Mouse (Mus musculus) frontal cortex, postnatal 14 days (tissue): ENCODE data around the gene Cxcr4.

ENCODE experiments used
- DNase-seq, 2 experiments: peaks; one replicate each; pipeline ENCODE4 v3.0.0; 2022; ENCODE audit warnings: low spot score in 2 of 2

Cxcr4 gene

DNA sequence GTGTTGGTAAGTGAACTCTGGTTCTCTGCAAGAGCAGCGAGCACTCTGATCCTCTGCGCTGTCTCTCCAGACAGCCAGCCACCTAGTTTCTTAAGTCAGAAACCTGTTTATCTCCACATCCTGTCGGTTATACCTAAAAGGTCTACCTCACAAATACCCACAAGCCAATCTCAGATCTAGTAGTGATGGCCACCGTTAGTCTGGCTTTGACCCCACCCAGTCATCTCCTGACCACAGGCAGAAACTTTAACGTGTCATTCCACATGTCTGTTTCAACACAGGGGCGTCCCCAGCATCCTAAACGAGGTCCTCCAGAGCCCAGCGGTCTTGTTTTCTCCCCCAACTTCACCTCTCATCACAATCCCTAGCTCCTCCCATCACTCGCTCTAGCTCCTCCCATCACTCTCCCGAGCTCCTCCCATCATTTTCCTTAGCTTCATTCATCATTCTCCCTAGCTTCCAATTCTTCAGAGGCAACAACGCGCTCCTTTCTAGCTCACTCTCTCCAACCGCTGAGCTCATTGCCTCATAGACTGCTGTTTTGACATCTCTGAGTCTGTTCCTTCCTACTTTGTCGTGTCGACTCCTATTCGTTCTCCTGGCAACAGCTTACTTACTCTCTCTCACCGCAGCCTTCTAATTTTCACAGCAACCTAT lies 22.0 kb downstream of the Cxcr4 start:
- no peak for DNase-seq

DNA sequence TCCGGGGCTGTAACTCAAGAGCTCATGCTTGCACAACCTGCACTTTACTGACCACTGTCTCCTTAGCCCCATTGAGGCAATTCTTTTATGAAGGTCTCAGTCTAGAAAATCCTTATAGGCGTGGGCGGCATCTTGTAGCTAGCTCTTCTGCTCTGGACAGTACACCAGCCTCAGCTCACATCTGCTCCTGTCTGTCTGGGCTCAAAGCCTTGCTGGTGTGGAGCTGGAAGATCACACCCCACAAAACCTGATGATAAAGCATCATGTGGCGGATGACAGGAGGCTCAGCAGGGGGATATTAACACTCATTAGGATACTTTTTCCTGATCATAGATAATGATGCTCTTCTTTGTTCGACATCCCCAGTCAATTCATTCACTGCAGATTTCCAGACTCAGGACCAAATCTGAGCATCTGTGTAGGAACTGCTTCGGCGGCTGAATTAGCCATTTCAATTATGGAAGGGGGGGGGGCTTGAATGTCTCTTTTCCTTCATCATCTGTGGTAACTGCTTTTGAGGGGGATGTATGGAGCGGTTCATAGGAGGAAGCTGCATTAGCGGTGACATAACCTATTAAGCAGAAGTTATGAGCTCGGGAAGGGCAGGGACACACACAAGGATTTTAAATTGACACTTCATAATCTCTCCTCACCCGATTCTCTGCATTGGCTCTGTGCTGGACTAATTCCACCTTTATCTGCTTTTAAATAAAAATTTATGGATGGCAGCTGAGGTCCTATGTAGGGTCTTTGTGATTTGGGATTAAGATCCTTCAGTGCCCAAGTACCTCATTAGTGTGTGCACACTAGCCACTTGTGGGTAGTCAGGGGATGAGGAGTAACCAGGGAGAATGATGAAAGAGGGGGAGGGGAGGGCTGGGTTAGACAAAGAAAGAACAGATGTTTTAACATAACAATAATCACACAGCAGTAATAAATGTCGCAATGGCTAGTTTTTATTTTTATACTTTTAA lies 24.6 kb downstream of the Cxcr4 start:
- DNase-seq, result no peak

DNA sequence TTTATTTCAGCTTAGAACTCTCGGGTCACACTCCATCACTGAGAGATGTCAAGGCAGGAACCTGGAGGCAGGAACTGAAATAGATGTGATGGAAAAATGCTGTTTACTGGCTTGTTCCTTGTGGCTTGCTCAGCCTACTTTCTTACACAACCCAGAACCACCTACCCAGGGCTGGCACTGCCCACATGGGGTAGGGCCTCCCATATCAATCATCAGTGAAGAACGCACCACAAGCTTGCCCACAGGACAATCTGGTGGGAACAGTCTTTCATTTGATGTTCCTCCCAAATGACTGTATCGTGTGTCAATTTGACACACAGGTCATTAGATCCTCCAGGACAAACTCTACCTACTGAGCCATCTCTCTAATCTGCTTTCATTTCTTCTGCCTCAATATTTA lies 28.2 kb downstream of the Cxcr4 start:
- DNase-seq, result no peak

DNA sequence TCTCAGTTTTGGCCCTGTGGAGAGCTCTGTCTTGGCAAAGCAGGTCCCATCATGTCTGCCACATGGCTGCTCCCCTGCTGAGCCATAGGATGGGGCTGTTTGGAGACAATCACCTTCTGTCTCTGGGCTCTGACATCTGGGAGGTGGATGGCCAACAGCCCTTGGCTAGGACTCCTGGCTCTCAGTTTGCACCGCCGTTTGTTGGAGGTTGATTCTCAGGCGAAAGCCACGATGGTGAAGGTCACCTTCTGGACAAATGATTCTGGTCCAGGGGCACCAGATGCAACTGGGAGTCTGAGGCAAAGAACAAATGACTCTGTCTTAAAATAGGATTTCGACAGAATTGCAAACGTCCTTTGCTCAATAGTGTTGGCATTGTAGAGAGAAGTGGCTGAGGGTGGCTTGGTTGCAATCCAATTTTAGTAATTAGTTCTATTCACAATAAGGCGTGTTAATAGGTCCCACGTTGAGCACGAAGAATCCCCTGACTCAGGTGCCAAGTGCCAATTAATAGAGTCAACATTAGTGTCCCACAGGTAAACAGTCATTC lies 30.7 kb downstream of the Cxcr4 start:
- DNase-seq, result no peak

DNA sequence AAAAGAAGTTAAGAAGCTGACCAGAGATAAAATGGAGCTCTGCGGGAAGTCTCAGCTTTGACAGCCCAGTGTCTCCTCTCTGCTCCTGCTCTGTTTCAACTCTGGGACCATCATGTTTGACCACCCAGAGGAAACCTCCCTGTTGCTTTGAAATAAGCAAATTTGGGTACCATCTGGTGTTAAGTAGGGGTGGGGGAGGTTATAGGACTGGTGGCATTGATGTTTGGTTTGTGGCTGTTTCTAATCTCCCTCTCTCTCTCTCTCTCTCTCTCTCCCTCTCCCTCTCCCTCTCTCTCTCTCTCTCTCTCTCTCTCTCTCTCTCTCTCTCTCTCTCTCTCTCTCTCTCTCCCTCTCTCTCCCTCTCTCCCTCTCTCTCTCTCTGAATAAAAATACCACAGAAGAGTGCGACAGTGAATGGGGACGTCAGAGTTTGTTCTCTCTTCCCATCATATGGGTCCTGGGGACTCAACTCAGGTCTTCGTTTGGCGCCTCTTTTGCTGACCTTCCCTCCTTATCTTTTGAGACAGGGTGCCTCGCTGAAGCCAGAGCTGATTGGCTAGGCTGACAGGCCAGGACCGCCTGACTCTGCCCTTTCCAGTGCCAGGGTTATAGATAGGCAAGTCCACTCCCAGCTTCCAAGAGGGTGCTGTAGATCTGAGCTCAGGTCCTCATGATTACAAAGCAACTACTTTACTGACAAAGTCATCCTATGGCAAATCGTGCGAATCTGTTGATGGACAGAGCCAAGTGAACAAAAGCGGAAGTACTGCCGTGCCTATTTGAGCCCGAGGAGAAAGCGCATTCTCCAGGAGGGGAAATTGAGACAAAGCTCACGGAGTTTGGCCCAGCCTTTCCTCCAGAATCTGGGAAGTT lies 31.4 kb downstream of the Cxcr4 start:
- no peak for DNase-seq

DNA sequence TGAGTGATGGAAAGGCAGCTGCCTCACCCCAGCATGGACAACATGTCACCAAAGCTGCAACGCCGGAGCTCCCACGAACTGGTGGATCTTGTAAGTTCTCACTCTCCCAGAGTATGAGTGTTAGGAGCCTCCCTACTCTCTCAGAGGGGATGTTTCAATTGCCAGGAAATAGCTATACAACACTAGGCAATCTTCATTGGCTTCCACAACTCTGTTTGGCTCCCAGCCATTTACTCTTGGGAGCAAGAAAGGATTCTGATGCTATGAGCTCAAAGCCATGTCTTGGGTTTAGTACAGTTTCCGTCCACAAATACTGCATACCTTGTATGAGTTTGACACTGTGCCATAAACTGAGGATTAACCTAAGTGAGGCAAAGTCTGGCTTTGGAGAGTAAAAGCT lies 34.1 kb downstream of the Cxcr4 start:
- no peak for DNase-seq

DNA sequence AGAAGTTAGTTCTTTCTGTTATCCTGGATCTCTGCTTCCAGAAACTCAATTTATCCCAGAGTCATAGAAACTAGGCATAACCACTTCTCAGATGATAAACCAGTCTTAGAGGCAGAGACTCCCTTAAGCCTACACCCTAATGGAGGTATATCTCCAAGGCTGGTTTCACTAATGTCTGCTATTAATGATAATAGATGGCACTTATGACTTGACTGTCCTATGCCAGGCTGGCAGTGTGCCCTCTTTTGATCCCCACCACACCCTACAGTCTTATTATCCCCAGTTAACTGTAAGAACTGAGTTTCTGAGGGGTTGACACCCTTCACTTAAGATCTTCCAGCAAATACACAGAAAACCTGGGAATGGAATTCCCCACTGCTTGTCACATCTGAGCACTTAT lies 39.5 kb downstream of the Cxcr4 start:
- no peak for DNase-seq

DNA sequence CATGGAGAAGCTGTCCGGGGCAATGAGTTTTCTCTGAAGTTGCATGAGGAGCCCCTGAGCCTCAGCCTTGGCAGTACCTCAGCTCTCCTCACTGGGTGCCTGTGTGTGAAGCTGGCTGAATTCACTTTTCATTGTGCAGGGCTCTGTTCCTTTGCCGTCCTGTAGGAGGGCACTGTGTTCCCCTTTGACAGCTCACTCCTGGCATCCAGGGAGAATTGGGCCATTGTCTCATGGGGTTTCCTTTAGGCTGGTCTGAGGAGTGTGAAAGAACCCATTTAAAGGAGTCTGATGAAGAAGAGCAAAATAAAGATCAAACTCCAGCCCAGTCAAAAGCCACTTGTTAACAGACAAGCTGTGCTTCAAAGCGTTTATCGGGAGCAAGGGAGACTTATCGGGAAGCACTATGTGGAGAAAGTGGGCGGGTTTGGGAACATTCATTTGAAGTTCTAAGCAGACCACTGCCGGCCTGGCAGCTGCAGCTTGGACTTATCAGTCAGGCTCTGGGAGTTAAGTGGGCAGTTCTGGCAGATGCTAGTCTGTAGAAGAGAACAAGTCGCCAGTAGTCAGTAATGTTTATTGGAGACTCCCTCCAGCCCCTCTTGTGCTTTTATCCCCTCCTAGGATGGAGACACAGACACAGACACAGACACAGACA lies 40.2 kb downstream of the Cxcr4 start:
- DNase-seq, result no peak

DNA sequence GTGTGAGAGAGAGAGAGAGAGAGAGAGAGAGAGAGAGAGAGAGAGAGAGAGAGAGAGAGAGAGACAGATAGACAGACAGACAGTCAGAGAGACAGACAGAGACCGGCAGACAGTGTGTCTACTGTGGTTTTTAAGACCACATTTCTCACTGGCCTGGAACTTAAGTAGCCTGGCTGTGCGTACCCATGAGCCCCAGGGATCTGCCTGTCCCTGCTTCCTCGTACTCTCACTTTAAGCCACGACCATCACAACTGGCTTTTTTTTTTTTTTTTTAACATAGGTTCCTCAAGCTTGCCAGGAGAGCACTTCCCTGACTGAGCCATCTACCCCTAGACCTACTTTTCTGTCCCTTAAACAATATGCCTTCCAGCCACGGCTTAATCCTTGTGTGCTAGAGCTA lies 42.7 kb downstream of the Cxcr4 start:
- DNase-seq, result no peak

DNA sequence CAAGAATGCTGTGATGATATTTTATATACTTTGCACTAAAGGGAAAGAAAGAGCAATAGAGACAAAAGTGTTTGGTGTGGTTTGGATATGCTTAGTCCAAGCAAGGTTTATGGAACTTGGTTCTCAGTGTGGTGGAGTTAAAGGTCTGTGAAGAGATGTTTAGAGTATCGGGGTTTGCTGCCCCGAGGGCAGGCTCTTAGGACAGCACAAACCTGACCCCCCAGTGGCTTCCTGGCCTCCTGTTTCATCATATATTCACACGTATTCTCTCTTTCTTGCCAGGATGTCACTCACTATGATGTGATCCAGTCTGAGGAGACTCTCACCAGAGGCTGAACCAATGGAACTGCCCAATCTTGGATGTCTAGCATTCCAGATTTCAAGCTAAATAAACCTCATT lies 43.1 kb downstream of the Cxcr4 start:
- DNase-seq, result no peak

DNA sequence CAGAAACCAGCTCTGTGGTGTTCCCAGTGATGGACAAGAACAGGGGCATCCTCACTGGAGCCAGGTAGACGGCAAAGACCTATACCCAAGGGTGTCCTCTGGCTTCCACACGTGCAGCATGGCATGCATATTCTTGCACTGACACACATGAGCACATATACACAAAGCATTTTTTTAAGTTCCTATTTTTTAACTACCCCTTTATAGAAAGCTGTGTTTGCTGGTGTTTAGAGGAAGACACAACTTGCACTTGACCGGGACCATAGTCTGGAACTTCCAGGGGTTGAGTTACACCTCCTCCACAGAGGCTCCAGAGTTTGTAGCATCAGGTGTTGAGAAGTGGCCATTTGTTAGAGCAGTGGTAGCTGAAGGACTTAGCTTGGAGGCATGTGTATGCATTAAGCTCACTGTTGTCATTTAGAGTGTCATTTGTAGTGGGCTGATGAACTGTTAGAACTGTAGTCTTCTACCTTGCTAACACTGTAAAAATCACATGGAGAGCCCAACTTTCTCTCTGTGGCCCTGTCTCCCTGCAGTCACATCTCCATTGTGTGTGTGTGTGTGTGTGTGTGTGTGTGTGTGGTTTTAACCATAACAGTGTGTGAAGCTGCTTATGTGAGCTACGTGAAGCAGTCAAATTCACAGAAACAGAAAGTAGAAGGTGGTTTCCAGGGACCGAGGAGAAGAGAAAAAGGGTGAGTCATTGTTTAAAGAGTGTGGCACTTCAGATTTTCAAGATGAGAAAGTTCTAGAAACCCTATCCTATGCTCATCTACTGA lies 43.7 kb downstream of the Cxcr4 start:
- no peak for DNase-seq

DNA sequence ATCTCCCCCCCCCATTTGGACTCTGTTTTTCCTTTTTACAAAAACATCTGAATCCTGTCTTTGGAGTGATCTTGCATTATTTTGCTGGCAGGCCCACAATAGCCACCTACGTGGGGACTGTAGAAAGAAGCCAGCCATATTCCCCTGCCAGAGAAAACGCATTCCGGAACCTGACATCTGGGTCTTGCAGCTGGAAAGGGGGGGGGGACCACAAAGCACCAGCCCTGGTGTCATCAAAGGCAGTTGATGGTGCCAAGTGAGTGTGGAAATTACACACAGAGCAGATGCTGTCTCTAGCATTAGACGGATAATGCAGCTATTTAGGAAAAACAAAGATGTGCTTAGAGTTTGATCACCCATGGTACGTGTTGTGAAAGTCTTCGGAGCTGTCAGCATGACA lies 46.4 kb downstream of the Cxcr4 start:
- DNase-seq, result no peak

DNA sequence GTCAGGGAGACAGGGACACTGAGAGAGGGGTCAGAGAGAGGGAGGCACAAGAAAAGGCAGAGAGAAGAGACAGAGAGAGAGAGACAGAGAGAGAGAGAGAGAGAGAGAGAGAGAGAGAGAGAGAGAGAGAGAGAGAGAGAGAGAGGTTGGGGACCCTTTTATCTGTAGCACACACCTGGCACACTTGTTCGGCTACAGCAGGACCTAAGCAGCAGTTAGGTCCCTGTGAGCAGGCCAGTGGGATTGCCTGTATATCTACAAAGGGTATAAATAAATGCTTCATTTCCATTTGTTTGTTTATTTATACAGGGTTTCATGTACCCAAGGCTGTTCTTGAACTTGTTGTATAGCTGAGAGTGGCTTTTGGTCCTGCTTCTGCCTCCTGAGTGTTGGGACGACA lies 49.0 kb downstream of the Cxcr4 start:
- DNase-seq, result no peak

DNA sequence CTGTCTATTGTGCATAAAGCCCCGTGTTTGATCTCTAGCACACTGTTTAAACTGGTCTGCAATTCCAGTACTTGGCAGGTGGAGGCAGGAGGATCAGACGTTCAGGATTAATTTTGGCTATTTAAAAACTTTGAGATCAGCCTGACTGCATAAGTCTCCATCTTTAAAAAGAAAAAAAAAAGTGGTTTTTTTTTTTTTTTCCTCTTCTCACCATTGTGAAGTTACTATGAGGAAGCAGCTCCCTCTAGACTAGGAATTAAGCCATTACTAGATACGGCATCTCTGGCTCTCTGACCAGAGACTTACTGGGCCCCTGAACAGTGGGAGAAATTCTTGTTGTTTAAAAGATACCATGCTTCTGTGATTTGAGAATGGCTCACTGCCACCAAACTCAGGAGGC lies 49.5 kb downstream of the Cxcr4 start:
- DNase-seq, result no peak

DNA sequence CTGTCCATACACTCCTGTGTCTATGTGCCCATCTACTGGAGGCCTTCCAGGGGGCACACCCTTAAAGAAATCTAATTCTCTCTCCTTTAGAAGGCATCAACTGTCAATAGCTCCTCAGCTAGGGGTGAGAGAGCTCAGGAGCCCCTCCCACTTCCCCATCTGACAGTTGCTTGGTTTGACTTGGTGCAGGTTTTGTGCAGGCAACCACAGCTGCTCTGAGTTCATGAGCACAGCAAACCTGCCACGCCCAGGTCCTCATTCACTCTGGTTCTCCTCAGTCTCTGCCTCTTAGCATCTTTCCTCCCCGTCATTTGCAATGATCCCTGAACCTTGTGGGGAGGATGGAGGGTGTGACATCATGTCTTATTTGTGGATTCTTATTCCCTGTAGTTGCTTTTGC lies 51.9 kb downstream of the Cxcr4 start:
- no peak for DNase-seq

DNA sequence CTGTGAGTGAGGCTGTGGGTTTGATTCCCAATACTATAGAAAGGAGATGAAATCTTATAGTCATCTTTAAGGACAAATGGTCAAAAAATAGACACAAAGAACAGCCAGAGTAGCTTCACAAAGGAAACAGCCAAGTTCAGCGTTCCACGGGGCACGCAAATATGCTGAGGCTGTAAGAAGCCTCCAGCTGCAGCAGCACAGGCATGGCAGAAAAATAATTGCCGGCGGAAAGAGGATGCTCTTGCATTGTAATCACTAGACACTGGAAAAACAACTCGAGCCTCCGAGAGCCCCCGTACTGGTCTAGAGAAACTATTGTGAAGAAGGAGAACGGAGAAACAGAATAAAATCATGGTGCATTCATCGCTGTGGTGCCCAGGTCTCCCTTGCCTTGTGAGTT lies 52.5 kb downstream of the Cxcr4 start:
- no peak for DNase-seq
